Mouse (Mus musculus) A20 (cell line): ENCODE measurements around the gene Olfr1076.
"Not testable (repeated sequence)": the region's sequence is repeated elsewhere in the genome, so short reads cannot be mapped to it uniquely, and the experiment has no call there.

Experiments used
- DNase-seq: peaks from one replicate; pipeline ENCODE4 v3.0.0-alpha.2; 2011; ENCODE audit warnings: low read depth, low spot score

The Olfr1076 gene

GRCm38 (mm10) chr2:86508161-86508560, at the start of gene Olfr1076:
Olfr1076 (plus strand) TSS chr2:86508461.
- DNase-seq = no peak

- no peak for DNase-seq
Measured at GRCm38 (mm10) chr2:86460434-86460833, 47.8 kb upstream of the Olfr1076 start.

- DNase-seq = no peak
Measured at GRCm38 (mm10) chr2:86464442-86465109, 43.7 kb upstream of the Olfr1076 start.

- DNase-seq = no peak
Measured at GRCm38 (mm10) chr2:86487286-86487685, 21.0 kb upstream of the Olfr1076 start, which contains the start of gene Olfr228. Olfr228 (minus strand) TSS chr2:86487386.

- no peak for DNase-seq
Measured at GRCm38 (mm10) chr2:86530991-86531390, 22.7 kb downstream of the Olfr1076 start.

GRCm38 (mm10) chr2:86542380-86542779, 34.1 kb downstream of the Olfr1076 start, which contains the start of gene Olfr1079:
Olfr1079 (minus strand) TSS chr2:86542480.
- DNase-seq = no peak

- DNase-seq = not testable (repeated sequence)
Measured at GRCm38 (mm10) chr2:86558135-86558534, 49.9 kb downstream of the Olfr1076 start, which contains the start of gene Olfr1080. Olfr1080 (minus strand) TSS chr2:86558235.
